Mouse (Mus musculus) liver, adult 2 months (tissue): ENCODE data around the gene Cryz.

Source experiments
- CTCF ChIP-seq: fragments of 200-500 bp; IDR thresholded peaks from 2 replicates; pipeline ENCODE4 v1.5.1; 2011; ENCODE audit warnings: low read depth, low read length, control low read depth
- POLR2A ChIP-seq: fragments of 200-500 bp; IDR thresholded peaks from 2 replicates; pipeline ENCODE4 v1.6.1; 2011; ENCODE audit warnings: low read length, control low read depth; ENCODE audit not compliant: insufficient read depth; ENCODE audit errors: extremely low read depth

- TF ChIP-seq CTCF = no peak
- TF ChIP-seq POLR2A = no peak
These were observed 50.9 kb downstream of the Cryz start for GRCm38 (mm10) chr3:154647443-154647780.
